9 mouse cellular contexts compared by ENCODE assay signal in the genomic region with DNA sequence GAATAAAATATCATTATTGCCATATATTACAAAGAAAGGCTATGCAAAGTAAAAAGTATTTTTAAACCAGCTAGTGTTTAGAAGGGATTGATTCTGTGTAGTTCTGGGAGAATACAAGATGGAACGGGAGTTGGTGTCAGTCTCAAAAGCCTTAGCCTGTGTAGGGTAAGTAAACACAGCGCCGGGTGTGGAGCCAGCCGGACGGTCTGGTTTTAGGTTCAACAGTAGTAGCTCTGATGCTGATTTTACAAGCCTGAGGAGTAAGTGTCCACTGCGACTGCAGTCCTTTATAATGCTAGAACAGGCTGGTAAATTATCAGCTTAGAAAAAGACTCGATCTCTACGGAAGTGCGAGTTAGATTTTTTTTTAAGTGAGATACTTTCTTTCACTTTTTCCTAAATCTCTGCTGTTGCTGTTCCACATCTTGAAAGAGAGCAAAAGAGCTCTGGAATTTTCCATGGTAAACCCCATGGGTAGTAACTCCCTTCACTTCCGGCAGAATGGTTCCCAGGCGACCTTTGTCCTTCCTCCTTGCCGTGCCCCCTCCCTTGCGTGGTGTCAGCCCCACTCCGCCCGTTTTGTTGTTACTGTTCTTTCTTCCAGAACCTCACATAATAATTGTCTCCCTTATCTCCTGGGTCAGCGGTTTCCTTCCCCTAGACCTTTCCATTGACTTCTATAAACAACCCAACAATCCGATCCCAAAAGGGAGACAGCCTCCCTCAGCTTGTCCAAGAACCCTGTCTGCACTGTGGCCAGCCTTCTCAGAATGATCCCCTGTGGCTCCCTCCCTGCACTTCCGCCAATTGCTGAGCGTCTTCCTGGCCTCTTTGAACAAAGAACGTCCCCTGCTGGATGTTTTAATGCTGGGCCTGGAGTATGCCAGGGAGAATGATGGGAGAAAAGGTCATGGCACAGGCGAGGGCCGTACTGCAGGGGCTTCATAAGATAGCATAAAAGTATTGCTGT. TPM values are rescaled to one million over a fixed set of nuclear protein-coding genes. Genes with fewer than 3 reads are reported as not detected.
A peak's percentile ranks its signal among the peaks of the same experiment; 100 is the strongest.
DNase-seq lines count a peak whose midpoint lies in the region; TF ChIP-seq lines count a peak whose summit lies in the region.
"Had no signal": no experiment of that assay in that cellular context is flagged by ENCODE, and none has a peak within 500 bp of the region (broad histone marks: within the 10 kb centered on the region; RNA-seq: fewer than 3 reads in every experiment).

No protein-coding gene starts in this region.

- TF ChIP-seq CTCF in testis, adult 2 months (IDR thresholded peaks at IDR 0.05; ENCODE audit: control insufficient read depth, insufficient read depth, insufficient replicate concordance, low read depth, low read length): no peak
- no peak for TF ChIP-seq CTCF in small intestine, adult 2 months (IDR thresholded peaks at IDR 0.05; ENCODE audit: extremely low read depth, insufficient read length, insufficient replicate concordance, low read depth, low read length)

- H3K36me3 ChIP-seq in testis, adult 2 months (ENCODE audit: control insufficient read depth, insufficient read depth, low read length): no peaks in the 10 kb centered on the region
- H3K36me3 ChIP-seq in small intestine, adult 2 months (ENCODE audit: control insufficient read depth, insufficient read depth, low read length): peaks cover 2% of the 10 kb centered on the region; the same call in 1 of the 2 replicates

- H3K27ac ChIP-seq in testis, adult 2 months (ENCODE audit: control insufficient read depth, insufficient read depth, low read depth, low read length): no peak overlapping the region; the same call in 1 of the 2 replicates
- H3K27ac ChIP-seq in small intestine, adult 2 months (ENCODE audit: insufficient read depth, low read depth, low read length): peak overlapping the region; percentile 38; the same call in 1 of the 2 replicates
- H3K27ac ChIP-seq: limb, embryonic 12.5 days had no signal

- H3K4me3 ChIP-seq in testis, adult 2 months (ENCODE audit: control insufficient read depth, low read depth, low read length): peak overlapping the region; percentile 42
- H3K4me3 ChIP-seq in small intestine, adult 2 months (ENCODE audit: low read depth, low read length): no peak overlapping the region; the same call in 1 of the 2 replicates
- H3K4me3 ChIP-seq: limb, embryonic 12.5 days had no signal

- H3K27me3 ChIP-seq in testis, adult 2 months (ENCODE audit: control insufficient read depth, insufficient read depth, low read length): no peaks in the 10 kb centered on the region
- no peaks in the 10 kb centered on the region for H3K27me3 ChIP-seq in small intestine, adult 2 months (ENCODE audit: control insufficient read depth, insufficient read depth, low read length)
- H3K27me3 ChIP-seq: limb, embryonic 12.5 days had no signal

- WGBS in small intestine, adult 2 months: 39% methylated on average over 22 of the region's 22 CpGs

- TF ChIP-seq POLR2A in testis, adult 2 months (IDR thresholded peaks at IDR 0.05; ENCODE audit: control insufficient read depth, low read depth, low read length): no peak
- TF ChIP-seq POLR2A in small intestine, adult 2 months (IDR thresholded peaks at IDR 0.05; ENCODE audit: low read depth, low read length): no peak

- DNase-seq in testis, postnatal 14 days (ENCODE audit: low spot score): no peak
- DNase-seq in heart, adult 9 months (ENCODE audit: low spot score in 2 of 2): peak; percentile 89 to 90
- peak; percentile 88 for DNase-seq in kidney, postnatal 10 days
- DNase-seq in left cerebral cortex, adult 11 months (ENCODE audit: low spot score): no peak
- DNase-seq in frontal cortex, postnatal 36 days (ENCODE audit: low spot score in 2 of 2): no peak
- no peak for DNase-seq in thymus, postnatal 0 days (ENCODE audit: low spot score)

- H3K4me1 ChIP-seq in testis, adult 2 months (ENCODE audit: control insufficient read depth, insufficient read depth, low read length): peaks cover 7% of the 10 kb centered on the region
- H3K4me1 ChIP-seq in small intestine, adult 2 months (ENCODE audit: control insufficient read depth, insufficient read depth, insufficient read length, low read length): no peaks in the 10 kb centered on the region

RNA-seq across cellular contexts. Expression of a gene that starts 41.8 kb away (rescaled TPM):
- 19.4 and 20.2 TPM in 2 replicates for polyA plus RNA-seq in testis, adult 2 months (2012; rRNA removed)
- 0.34 and 0.70 TPM in 2 replicates for polyA plus RNA-seq in small intestine, adult 2 months (2012; rRNA removed)
- polyA plus RNA-seq in thymus, postnatal 0 days (2015; fragmentation: Nextera tagmentation; extraction: Ambion mirVana): 2.9 and 3.1 TPM in 2 replicates

RNA-seq across cellular contexts. Expression of a gene that starts 50.4 kb away (rescaled TPM):
- polyA plus RNA-seq in testis, adult 2 months (2012; rRNA removed): 11.1 and 13.2 TPM in 2 replicates
- 4.6 and 6.6 TPM in 2 replicates for polyA plus RNA-seq in small intestine, adult 2 months (2012; rRNA removed)
- 9.6 and 10.1 TPM in 2 replicates for polyA plus RNA-seq in thymus, postnatal 0 days (2015; fragmentation: Nextera tagmentation; extraction: Ambion mirVana)

Comparison
In these comparisons a context has a peak if more than half of its experiments do, and no peak if none do; other contexts are left out.
1. DNase-seq: peak in heart, adult 9 months (2 of 2) and kidney, postnatal 10 days (single experiment); none in testis, postnatal 14 days (single experiment), left cerebral cortex, adult 11 months (single experiment), frontal cortex, postnatal 36 days (0 of 2) and thymus, postnatal 0 days (single experiment).